Mouse (Mus musculus) WW6 (cell line): Measurements from ENCODE around the gene Ccnl1.
A peak's percentile ranks its signal among the peaks of the same experiment; 100 is the strongest.

Experiments
- DNase-seq: peaks from one replicate; pipeline ENCODE4 v3.0.0-alpha.2; 2013; ENCODE audit warnings: low read depth, low spot score

The Ccnl1 gene

DNA sequence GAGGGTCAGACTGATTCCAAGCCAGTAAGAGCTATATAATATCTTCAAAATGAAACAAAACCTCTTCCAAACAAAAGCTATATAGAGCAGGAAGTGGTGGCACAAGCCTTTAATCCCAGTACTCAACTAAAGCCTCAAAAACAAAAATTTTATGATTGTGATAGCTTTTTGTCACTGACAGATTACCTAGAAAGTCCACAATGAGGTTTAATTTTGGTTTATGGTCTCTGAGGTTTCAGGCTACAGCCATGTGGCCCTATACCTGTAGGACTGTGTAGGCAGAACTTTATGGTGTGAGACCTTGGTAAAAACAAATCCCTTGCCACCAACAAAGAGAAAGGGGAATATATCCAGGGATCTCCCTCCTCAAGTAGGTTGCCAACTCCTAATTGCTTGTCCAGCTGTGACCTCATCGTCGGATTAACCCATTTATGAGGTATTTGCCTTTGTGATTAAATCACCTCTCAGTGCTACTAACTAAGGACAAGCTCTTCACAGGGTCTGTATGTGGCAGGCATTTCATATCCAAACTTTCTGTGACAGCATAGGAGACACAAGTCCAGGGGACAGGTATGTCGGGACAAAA lies 1.5 kb upstream of the Ccnl1 start:
- no peak for DNase-seq

DNA sequence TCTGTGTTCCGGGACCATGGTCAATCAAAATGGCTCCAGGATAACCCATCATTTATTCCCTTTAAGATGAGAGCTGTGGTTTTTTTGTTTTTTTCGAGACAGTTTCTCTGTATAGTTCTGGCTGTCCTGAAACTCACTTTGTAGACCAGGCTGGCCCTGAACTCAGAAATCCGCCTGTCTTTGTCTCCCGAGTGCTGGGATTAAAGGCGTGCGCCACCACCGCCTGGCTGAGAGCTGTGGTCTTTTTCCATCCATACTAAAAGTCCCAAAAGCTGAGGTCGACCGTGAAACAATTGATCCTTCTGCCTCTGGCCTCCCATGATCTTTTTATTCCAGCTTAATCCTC lies 764 bp upstream of the Ccnl1 start:
- no peak for DNase-seq

DNA sequence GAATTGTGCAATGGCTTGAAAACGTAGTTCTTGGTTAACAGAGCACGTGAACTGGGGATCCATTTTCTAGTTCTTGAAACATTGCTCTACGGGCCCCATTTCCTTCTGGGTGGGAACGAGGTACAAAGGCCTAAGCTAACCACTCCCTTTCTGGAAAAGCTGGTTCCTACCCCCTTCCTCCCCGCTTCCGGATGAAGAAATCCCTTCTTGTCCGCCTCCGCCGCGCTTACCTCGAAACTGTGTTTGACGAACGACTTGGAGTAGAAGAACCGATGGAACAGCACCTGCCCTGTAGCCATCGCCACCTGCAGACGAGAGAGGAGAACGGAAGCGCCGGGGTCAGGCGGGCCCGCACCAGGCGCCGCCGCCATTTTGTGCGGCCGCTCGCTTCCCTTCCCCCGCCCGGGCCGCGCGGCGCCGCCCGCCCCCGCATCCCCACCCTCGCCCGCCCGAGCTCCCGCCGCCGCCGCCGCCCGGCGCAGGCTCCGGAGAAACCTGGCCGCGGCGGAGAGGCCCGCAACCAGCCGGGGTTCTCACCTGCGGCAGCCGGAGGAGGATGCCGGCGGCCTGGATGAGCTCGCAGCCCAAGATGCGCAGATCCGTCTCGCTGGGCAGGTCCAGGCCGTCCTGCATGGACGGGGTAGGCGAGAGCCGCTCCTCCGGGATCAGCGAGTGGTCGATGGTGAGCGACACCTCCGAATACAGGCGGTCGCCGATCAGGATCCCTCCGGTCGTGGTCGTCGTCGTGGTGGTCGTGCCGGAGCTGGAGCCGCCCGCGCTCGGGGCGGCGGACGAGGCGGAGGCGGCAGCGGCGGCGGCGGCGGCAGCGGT lies 563 bp downstream of the Ccnl1 start:
- no peak for DNase-seq

DNA sequence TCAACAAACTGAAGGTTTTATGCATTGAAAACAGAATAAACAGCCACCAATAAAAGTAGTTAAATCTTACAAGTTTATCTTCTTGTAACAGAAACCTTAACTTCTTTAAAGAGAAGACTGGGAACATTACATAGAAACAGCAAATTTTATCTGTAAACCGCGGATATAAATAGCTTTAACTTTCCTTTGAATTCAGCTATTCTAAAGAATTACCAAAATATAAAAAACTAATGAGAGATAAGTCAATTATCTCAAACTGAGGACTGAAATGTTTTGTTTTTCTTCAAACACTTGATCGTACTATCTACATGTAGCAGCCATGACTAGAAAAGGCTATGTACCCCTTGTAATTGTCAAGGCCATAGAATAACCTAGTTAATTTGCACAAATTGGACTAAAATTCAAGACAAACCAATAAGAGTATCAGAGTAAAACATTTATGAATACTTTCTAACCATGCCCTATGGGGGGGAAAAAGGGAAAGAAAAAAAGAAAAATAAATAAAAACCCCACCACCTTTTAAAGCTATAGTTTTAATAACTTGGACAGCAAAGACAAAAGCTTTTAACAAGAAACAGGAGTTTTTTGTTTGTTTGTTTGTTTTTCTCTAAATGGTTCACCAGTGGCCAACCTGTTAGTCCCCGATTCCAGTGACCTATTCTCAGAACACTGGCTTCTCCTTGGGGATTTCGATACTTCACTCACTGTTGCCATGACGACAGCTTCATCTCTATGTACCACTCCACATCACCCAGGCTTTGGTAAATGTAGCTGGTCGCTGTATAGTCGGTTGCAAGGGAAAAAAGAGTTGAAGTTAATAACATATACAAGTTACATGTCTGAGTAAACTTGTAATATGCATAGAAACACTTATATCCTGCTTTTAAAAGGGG lies 3.3 kb downstream of the Ccnl1 start:
- no peak for DNase-seq

DNA sequence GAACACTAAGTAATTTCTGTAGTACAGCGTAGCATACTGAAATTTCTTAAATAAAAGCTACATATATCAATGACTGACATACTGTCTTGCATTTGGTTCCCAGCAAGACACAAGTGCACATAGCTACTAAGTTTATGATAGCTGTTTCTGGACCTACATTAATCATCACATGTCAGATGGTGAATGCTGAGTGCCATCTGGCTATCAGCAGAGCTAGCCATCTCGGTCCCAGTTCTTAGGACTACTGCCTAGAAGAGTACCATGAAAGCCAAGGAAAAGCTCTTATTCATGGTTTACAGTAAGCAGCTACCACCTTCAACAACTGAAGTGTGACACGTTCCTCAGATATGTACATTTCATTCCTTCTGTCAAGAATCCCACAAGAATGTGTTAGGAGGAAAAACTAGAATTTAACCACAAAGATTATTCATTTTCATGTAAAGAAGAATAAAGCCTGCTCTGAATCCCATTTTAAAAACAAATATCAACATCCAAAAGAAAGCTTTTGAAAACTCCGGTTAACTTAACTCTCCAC lies 7.2 kb downstream of the Ccnl1 start:
- DNase-seq = no peak

DNA sequence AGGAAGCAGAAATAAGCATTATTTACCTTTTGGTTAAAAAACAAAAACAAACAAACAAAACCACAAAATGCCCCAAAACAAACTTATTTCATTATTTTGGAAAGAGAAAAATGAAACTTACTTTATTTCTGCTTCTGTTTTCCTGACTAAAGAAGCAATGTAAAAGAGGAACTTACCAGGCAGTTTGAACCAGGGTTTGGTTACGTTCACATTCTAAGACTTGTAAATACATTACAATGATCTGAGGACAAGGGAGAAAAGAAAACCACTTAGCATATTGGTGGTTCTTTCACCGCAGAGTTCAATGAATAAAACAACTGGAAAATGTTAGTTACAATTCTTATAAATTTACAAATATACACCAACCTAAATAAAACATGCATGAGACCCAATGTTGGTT lies 7.7 kb downstream of the Ccnl1 start:
- no peak for DNase-seq

DNA sequence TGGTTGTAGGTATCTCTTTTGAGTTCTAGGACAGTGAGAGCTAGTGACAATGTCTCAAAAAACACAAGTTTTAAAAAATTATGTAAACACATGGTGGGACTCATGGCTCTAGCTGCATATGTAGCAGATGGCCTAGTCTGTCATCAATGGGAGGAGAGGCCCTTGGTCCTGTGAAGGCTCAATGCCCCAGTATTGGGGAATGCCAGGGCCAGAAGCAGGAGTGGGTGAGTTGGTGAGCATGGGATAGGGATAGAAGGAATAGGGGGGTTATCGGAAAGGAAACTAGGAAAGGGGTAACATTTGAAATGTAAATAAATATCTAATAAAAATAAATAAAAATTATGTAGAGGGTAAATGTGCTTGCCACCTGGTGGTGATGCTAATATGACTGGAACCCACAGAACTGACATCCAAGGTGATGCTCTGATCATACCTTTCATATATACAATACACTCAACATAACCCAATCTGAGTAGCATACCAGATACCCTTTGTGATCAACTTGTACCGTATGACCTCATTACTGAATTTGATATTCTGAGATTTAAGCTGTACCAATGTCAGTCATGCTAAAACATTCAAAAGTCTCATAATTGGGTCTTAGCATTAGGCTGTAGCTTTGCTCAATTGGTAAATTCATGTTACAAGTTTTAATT lies 12.6 kb downstream of the Ccnl1 start:
- DNase-seq = no peak

DNA sequence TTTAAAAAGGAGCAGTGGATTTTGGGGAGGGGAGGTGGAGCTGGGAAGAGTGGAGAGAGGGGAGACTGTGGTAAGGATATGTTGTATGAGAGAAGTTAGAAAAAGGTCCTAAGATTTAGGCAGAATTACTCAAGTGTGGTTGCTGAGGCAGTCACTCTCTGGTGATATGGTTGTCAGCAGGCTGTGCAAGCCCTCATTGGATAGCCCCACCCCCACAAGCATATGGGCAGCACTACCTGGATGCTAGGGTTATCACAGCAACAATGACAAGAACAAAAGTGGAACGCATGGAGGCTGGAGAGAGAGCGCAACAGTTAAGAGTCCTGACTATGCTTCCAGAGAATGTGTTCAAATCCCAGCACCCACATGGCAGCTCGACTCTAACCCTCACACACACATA lies 13.3 kb downstream of the Ccnl1 start:
- DNase-seq = no peak

DNA sequence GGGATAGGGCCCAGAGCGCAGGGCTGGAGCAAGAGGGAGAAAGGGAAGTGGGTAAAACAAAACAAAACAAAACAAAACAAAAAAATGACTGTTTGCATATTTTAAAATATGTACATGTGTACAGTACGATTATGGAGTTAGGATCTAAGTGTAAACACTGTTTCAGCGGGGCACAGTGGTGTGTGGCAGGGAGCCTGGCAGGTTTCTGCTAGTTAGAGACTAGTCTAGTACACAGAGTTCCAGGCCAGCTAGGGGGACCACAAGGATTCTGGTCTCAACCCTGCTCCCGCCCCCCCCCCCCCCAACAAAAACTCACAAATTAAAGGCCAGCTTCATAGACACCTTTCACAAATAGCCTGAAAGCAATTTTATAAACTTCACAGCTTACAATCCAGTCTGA lies 14.6 kb downstream of the Ccnl1 start:
- DNase-seq = no peak

DNA sequence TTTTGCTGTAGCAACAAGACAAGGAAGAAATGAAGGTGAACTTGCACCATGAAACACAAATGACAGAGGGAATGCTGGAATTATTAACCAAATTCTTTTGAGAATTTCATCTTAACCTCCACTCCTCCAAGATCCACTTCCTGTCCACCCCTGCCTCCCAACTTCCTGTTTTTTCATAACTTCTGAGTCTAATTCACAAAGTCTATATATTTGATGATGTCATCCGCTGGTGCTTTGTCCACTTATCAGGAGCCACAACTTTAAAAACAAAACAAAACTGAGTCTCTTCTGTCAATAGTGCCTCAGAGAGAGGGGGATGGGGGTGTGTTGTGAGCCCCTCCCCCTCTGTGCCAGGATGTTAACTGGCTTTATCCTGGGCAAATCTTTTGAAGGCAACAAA lies 17.0 kb downstream of the Ccnl1 start:
- no peak for DNase-seq

DNA sequence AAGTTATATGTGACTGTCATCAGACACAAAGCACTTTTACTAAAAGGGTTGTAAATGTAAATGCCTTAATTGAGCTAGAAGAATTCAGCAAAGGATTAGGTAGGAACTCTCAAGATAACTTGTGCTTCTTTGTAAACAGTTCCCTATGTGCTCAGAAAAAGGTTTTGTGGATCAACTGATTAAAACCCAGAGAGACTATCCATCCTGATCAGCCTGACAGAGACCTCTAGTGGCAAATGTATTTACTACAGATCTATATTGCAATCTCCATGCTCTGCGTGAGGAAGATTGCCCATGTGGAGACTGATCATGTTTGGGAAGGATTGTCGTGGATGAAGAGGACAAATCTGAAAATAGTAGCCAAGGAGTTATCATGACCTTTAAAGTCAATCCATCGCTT lies 19.8 kb downstream of the Ccnl1 start:
- DNase-seq = no peak

DNA sequence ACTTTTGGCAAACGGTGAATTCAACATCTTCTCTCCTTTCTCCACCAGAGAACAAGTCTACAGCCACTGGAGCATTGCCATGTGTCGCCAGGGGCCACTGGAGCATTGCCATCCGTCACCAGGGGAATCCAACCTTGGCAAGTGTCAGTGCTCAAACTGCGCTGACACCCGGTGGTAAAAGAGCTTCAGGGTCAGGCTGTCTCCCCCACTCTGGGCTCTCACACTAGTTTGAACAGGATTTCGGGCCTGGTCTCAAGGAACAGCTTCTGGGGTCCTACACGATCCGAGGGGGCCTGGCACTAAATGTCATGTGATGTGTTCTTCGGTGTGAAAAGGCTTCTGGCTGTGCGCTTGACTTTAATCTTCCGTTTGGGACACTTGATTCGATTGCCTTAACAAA lies 21.7 kb downstream of the Ccnl1 start:
- no peak for DNase-seq

DNA sequence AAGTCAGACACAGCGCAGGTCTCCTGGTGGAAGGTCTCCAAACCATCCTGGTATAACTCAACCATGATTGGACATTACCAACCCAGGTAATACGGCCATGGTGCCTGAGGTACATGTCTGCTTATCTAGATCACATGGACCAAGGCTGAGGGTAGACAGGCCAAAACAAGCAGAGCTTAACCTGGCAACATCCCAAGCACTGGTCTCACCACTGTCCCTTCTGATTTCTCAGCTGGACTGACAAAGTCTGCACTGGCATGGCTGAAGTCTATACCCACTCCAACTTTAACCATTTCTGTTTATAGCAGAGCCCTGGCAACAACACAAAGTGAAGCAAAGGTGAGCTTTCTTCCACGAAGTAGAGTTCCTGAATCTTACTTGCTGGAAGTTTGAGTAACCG lies 22.9 kb downstream of the Ccnl1 start:
- no peak for DNase-seq

DNA sequence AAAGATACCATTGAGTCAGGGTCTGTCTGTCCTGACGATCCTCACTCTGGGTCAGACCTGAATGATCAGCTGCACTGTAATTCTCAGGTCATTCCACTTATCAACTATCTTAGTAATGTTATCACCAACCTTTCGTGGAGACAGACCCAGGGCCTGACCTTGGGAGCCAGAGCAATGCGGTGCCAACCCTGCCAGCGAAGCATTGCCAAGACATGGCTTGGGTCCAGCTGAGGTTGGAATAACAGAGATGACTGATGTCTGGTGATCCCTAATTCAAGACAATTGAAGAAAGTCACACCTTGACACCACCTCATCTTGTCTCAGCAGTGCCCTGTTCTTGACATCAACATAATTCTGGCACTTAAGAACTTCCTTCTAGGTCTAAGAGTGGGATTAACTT lies 24.3 kb downstream of the Ccnl1 start:
- DNase-seq = no peak

DNA sequence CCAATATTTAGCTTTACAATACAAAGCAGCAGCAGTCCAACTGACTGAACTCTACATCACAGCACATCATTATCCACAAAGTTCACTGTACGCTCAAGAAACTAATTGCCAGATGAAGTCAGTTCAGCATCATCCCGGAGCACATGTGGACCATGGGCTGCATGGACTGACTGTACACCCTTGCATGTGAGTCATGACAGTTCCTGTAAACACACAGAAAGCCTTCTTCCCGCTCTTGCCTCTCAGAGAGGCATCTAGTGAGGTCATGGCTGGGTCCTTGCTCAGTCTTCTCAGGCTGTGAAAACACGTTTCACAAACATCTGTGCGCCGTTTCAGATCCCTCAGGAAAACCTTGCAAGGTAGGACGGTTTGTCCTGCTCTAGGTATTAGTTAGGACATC lies 26.5 kb downstream of the Ccnl1 start:
- no peak for DNase-seq

DNA sequence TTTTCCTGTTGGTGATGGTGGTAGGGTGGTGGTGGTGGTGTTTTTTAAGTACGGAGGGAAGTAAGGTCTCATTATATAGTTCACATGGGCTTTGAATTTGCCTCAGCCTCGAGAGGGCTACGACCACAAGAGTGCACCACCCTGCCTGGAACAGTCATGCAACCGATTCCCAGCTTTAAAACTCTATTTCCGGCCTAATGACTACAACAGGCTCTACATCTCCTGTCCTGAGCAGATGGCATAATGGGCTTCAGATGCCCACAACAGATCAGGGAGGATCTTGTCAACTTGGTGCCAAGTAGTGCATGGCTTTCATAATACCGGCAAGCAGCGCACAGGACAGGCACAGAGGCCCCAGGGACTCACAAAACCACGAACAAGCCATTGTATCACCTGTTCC lies 27.4 kb downstream of the Ccnl1 start:
- DNase-seq = no peak

DNA sequence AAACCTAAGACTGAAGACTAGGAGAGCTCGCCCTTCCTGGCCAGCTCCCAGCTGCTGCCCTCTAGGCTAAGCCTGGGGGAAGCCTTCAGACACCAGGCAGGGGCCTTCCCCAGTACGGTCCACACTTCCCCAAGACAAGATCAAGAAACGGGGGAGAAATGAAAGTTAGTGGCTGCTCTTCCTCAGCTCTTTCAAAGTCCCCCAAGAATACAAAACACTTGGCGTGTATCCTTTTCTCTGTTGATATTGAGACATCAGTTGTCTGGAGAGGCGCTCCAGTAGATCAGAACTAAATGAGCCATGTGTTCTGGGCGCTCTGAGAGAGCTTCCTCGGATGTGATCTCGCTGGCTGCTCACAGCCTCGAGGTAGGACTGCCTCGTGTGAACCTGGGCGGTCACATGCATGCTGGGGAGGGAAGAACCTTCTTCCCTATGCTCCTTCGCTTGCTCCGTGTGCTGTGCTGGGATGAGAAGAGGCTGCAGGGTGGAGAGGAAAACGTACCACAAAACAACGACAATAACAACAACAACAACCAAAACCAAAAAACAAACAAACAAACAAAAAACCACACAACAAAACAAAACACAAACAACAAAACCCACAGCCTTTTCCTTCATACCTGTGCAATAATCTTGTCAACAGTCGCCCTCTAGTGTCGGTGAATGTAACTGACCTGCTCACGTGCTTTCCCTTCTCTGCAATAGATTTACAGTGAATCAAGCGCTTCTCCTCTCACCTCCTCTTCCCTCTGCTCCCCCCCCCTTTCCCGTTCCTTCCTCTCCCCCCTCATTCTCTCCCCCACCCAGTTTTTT lies 28.0 kb downstream of the Ccnl1 start:
- DNase-seq = peak; percentile 58

DNA sequence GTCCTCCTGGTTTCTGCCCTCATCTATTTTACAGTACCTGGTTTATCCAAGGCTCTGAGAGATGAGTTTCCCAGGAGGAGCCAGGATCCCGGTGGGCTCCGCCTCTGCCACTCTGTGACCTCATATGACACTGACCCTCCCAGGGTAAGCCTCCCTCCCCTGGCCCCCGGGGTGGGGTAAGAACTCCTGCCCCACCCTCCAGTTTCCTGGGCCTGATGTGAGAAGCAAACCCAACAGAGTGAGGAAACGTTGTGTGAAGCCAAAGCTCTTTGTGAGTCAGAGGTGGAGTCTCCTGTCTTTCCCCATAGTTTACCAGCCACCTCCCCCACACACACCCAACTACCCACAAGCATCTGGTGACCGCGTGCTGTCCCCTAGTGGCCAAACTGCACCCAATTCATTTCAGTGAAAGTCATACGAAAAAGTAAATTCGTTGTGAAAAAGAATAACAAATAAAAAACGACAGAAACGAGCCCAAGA lies 28.7 kb downstream of the Ccnl1 start:
- no peak for DNase-seq

DNA sequence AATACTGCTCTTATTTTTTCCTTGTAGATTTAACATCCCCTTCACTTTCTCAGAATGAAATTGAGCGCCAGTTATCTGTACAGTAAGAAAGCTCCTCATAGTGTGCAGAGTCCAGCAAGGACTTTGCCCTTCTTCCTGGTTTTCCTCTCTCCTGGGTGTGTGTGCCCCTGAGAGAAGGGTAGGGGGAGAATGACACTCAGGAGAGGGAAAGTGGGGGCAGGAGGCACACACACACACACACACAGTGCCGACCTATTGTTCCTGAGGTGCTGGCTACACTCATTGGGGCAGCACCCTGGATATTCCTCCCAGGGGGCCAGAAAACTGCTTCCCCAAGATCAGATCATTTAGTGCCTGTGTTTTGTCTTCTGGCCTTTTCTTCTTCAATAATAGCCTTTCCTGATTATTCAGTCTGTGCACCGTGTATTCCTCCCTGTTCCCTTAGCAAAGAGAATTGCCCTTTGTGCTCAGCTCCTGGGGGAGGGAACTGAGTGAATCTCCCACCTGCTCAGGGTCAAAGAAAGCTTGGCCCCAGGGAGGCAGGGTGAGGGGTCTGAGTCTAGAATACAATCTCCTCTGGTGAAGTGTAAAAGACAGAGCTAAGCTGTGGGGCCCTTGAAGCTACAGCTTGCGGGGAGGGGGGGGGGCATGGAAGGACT lies 29.3 kb downstream of the Ccnl1 start:
- DNase-seq = no peak

DNA sequence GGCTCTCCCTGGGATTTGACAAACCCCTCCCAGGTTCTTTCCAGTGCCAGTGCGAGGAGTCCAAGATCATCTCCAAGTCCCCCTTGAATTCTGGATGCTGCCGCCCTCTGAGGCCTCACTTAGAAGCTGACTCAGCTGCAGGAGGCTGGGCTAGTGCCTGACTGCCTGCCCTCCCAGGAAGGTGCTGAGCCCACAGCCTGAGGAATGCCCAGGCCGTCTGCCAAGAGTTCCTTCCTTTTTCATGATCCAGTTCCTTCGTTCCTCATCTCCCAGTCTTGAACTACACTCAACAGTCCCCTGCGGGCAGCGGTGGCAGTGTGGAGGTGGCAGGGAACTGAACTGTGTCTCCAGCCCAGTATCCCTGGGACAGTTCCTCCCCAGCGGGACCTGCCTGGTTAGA lies 30.4 kb downstream of the Ccnl1 start:
- DNase-seq = no peak
